Mouse (Mus musculus) 3T3-L1 (cell line): Measurements from ENCODE around the gene Emg1.

Experiments
- DNase-seq: peaks from one replicate; pipeline ENCODE4 v3.0.0-alpha.2; 2015; ENCODE audit warnings: low read depth, low spot score

Gene Emg1

GRCm38 (mm10) chr6:124711824-124712782 lies at the start of gene Emg1, which contains the start of gene Phb2:
TSS of gene Emg1 (minus strand) at chr6:124712178.
TSS of gene Phb2 (plus strand) at chr6:124712336.
- peak; percentile 99 for DNase-seq

DNA sequence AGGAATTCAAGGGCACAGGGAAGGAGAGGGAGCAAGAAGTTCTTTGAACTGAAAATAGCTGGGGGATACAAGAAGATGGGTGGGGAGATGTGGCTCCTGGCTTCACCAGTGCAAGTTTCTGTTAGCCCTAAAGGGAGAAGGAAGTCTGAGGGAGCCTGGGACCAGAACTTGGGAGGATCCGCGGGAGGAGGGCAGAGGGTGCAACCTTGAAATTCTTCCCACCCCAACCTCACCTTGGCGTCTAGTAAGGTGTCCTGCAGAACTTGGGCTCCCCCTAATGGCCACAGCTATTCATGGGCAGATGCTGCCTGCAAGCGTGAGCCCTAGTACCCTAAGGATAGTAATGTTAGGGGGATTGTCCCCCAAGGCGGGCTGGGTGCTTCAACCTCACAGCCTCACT lies 47.3 kb upstream of the Emg1 start:
- DNase-seq: peak; percentile 96

DNA sequence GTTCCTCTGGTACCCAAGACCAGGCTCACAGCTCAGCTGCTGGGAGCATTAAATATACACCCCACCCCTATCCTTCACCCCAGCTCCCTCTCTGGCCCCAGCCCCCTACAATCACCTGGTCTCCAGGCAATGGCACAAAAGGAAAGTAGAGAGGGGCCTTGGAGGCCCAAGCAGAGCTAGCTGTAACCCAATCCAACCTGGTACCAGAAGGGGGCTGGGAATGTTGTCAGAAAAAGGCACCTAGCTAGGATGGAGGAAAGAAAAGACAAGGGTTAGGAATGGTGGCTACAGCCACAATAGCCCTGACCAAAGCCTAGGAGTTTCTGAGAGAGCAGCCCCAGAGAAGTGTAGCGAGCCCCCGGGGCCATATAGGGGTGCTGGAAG lies 46.9 kb upstream of the Emg1 start:
- DNase-seq: no peak

DNA sequence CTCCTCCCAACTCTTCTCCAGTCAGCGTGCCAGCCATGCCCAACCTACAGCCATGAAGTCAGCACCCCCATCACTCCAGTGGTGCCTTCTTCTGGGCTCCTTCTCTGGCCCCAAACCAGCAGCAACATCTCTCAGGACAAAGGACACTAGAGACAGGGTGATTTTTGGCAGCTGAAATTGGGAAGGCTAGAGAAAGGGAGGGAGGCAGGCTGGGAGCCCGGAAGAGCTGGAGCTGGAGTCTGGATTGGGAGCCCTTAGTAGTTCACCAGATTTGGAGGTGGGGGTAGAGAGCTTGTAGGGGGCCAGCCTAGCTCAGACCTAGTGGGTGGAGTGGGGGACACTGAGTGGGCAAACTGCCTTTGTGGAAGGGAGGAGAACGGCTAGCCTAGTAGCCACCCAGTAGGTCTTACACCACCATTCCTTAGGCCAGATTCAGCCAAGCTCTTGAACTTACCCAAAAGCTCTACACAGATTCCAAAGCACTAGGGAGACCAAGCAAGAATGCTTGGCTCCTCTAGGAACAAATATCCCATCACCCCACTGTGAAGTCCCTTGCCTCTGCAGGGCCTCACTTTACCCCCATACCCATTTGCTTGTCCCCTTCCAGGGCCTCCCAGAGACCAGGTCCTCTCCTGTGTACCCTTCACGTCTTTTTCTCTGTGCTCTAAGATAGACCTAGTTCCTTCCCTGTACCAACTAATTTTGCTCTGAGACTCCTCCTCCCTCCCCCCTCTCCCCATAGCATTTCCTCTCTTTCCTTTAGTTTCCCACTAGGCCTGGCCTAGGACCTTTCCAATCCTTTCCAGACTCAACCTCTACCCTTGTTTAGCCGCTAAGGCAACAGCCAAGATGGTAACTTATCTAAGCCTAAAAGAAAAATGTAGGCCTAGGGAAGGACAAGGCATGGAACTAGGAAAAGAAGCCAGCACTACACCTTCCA lies 46.2 kb upstream of the Emg1 start:
- peak; percentile 90 for DNase-seq

DNA sequence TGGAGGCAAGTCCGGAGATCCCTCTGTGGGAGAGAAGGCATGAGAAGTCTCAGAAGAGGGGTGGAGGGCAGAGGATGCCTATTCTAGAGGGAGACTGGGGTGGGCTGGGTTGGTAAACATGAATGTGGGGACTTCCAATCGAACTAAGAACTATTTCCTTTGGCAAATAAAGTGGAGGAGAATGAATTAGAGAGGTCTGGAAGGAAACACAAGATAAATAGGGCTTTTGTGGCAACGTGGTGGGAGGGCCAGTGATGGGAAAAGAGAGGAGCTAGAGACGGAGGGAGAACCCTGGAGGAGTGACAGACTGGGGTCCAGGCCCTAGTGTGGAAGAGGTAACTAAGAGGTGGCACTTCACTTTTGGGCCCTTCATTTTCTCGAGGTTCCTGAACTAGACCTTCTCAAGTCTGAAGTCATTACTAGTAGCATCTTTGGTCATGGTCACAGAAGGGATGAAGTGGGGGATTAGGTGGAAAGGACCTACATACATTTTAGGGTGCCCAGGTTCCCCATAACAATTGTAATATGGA lies 45.4 kb upstream of the Emg1 start:
- DNase-seq: peak; percentile 74

- peak; percentile 92 for DNase-seq
These were observed 44.8 kb upstream of the Emg1 start for GRCm38 (mm10) chr6:124756652-124757350.

- peak; percentile 76 for DNase-seq
These were observed 44.0 kb upstream of the Emg1 start, which contains the start of the genes Gm45234 and Atn1 for GRCm38 (mm10) chr6:124755831-124756595. TSS of gene Gm45234 (minus strand) at chr6:124756021. TSS of gene Atn1 (minus strand) at chr6:124756524.

GRCm38 (mm10) chr6:124755306-124755705 lies 43.3 kb upstream of the Emg1 start:
- peak; percentile 51 for DNase-seq

DNA sequence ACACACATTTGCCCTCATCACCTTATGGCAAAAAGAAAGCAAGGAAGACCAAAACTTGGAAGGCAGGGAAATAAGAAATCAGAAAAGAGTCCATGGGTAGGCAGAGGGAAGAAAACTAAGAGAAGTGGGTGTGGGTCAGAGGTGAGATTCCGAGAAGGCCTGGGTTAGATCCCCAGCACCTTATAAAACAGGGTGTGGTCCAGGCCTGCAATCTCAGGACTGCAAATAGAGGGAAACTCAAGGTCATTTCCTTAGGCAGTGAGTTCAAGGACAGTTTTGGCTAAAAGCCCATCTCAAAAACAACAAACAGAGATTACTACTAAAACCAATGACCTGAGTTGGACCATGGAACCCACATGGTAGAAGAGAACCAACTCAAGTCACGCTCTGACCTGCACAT lies 41.9 kb upstream of the Emg1 start:
- no peak for DNase-seq

- DNase-seq: no peak
These were observed 38.4 kb upstream of the Emg1 start for GRCm38 (mm10) chr6:124750405-124750804.

DNA sequence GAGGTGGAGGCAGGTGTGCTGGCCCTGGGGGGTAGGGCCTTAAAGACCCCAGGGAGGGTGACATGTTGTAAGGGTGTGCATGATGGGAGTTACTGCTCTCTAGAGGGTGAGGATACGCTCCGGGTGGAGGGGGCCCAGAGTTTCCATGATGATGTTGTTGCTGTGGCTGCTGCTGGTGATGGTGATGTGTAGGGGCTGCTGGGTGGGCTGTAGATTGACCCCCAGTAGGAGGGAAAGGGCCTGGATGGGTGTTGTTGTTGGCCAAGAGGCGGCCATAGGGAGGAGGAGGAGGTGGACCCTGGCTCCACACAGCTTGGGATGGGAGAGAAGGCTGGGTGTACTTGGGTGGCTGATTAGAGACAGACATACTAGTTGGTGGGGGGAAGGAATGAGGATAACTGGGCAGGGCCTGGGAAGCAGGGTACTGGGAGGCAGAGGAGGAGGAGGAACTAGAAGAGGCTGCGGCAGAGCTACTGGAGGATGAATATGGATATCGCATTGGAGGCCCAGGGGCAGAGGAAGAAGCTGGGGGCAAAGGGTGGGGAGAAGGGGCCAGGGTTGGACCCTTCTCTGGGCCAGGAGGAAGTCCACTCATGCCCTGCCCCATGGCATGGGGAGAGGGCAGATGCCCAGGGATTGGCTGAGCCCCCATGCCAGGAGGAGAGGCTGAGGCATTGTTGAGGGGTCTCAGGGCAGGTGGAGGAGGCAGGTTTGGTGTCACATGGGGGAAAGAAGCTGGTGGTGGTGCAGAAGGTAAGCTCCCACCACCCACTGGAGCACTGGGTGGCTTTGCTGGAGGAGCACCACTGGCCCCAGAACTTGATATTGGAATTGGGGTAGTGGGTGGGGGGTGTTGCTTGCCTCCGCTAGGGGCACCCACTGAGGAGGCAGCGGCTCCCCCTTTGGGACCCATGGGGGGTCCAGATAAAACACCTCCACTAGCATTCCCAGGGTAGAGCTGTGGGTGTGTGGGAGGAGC lies 35.0 kb upstream of the Emg1 start:
- DNase-seq: no peak

DNA sequence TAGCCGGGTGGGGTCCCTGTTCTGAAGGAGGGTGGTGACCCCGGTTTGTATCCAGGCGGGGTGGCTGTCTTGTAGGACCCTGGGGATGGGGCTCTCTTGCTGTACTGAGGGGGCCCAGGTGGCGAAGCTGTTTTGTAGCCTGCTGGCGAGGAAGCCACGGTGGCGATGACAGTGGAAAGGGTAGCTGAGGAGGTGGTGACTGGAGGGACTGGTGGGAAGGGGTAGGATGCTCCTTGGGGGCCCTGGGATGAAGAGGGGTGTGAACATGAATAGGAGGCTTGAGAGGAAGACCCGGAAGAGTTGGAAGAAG lies 34.3 kb upstream of the Emg1 start:
- no peak for DNase-seq

DNA sequence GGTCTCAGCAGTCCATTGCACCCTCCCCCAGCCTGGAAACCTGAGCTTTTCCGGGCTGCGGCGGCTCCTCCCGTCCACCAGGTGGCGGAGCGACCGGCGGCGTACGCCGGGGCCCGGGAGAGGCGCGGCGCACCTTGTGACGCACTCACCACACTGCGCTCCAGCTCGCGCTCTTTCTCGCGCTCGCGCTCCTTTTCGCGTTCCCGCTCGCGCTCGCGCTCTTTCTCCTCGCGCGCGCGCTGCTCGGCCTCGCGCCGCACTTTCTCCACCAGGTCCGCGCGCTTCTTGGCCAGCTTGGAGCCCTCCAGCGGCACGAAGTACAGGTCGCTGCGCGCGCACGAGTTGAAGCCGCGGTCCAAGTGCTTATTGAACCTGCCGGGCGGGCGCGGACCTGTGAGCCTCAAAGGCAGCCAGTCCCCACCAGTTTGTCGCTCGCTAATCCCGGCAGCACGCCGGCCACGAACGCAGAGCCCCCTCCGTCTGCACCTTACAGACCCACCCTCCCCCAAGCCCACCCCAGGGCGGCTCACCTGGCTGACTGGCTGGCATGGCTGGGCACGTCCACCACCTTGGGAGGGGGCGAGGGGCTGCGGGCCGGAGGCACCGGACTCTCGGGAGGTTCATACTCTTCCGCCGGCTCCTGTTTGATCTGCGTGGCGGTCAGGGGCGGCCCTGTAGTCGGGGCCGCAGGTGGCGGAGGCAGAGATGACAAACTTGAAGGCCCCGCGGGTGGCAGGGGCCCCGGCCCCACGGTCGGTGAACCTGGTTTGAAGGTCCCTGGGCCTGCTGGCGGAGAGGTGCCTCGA lies 33.7 kb upstream of the Emg1 start:
- DNase-seq: no peak

- DNase-seq: no peak
These were observed 32.9 kb upstream of the Emg1 start for GRCm38 (mm10) chr6:124744755-124745321.

DNA sequence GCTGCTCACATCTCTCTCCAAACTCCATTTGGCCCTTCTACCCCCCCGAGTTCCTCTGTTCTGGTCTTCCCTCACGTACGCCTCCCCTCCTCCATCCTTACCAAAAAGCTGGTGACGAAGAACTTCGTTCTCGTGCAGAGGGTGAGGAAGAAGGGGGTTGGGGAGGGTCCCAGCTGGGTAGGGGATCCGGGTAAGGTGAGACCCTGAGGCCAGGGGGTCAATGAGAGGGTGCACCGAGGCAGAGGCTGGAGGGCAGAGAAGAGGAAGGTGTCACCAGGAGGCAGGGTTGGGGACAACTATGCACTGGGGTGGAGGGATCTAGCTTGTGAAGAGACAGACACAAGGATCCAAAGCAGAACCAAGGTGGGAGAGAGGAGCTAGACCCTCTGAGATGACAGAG lies 31.7 kb upstream of the Emg1 start:
- DNase-seq: no peak

DNA sequence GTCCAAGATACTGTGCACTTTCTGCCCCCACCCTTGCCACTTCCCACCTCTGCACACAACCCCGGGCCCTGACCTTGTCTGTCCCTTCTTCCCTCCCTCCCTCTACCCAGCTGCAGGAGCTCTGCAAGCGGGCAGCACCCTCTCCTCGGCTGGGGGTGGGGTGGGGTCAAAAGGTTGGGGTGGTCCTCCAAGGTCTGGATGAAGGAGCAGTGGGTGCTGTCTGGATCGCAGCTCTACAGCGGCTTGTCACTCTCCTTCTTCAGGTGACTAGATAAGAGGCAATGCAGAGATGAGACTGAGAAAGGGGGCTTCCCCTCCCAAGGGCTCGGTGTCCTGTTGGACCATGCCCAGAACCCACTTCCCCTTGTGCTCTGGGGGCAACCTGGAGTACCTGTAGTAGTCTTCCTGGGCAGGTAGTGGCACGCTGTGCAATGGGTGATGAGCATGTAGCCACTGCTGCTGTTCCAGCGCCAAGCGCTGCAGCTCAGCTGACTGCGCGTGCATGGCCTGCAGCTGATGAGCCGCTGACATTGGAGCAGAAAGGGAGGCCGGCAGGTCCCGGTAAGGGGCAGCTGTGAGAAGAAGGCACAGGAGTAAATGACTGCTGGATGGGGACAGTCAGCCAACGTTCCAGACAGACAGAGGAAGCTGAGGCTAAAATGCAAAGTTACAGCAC lies 31.0 kb upstream of the Emg1 start:
- no peak for DNase-seq

GRCm38 (mm10) chr6:124741842-124742241 lies 29.9 kb upstream of the Emg1 start:
- DNase-seq: peak; percentile 38
